Mouse (Mus musculus): Measurements from ENCODE around the gene Rgs18. TPM values are rescaled to one million over a fixed set of nuclear protein-coding genes. Genes with fewer than 3 reads are reported as not detected.

The Rgs18 gene
- 0.26 and 0.59 TPM in 2 replicates for polyA plus RNA-seq (2015; fragmentation: Nextera tagmentation; extraction: Ambion mirVana)

GRCm38 (mm10) chr1:144775331-144775730, at the start of gene Rgs18:
Rgs18 (minus strand) TSS chr1:144775435.
- Histone ChIP-seq H3K4me3 (no peak within 1 kb of the TSS), H3K36me3 (replicated peaks) (no peaks in the 10 kb centered on the region), H3K4me2 (no peak within 1 kb of the TSS), H3K27ac (no peak within 1 kb of the TSS), H3K4me1 (no peaks in the 10 kb centered on the region), H3K9ac (no peak within 1 kb of the TSS), H3K27me3 (replicated peaks) (no peaks in the 10 kb centered on the region), H3K9me3 (no peaks in the 10 kb centered on the region)
- ATAC-seq (replicated peaks): no peak
- 75% methylated on average over 5 of the region's 5 CpGs for WGBS

GRCm38 (mm10) chr1:144774394-144774793, 841 bp downstream of the Rgs18 start:
- no peak overlapping the region for H3K4me2 ChIP-seq
- no peaks in the 10 kb centered on the region for H3K4me1 ChIP-seq
- H3K9me3 ChIP-seq: no peaks in the 10 kb centered on the region
- WGBS: 87% methylated on average over 1 of the region's 1 CpGs
- ATAC-seq (replicated peaks): no peak
- no peak overlapping the region for H3K4me3 ChIP-seq
- no peak overlapping the region for H3K9ac ChIP-seq
- no peak overlapping the region for H3K27ac ChIP-seq
- no peaks in the 10 kb centered on the region for H3K27me3 ChIP-seq (replicated peaks)
- H3K36me3 ChIP-seq (replicated peaks): no peaks in the 10 kb centered on the region

GRCm38 (mm10) chr1:144766218-144766617, 9.0 kb downstream of the Rgs18 start:
- Histone ChIP-seq H3K4me3 (no peak overlapping the region), H3K4me1 (no peaks in the 10 kb centered on the region), H3K36me3 (replicated peaks) (no peaks in the 10 kb centered on the region), H3K27me3 (replicated peaks) (no peaks in the 10 kb centered on the region), H3K9me3 (no peaks in the 10 kb centered on the region), H3K9ac (no peak overlapping the region), H3K4me2 (no peak overlapping the region), H3K27ac (no peak overlapping the region)
- no peak for ATAC-seq (replicated peaks)
- WGBS: 64% methylated on average over 2 of the region's 2 CpGs

DNA sequence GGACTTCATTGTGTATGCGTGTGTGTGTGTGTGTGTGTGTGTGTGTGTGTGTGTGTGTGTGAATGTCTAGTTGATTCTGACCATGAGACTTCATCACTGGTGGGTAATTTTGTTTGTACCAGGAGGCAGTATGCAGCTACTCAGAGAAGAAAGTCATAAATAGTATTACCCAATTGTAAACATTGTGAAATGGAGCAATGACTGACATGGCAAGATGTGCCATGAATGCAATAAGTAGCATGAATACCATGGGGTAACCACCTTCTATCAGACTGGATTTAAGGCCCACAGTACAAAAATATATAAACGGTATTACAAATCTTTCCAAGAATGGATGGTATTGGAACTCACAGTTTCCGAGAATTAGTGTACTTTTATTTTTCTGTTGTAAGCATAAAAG, 14.4 kb downstream of the Rgs18 start:
- H3K9ac ChIP-seq: no peak overlapping the region
- no peaks in the 10 kb centered on the region for H3K9me3 ChIP-seq
- no peak overlapping the region for H3K4me2 ChIP-seq
- no peak overlapping the region for H3K4me3 ChIP-seq
- no peaks in the 10 kb centered on the region for H3K4me1 ChIP-seq
- no peaks in the 10 kb centered on the region for H3K36me3 ChIP-seq (replicated peaks)
- H3K27me3 ChIP-seq (replicated peaks): no peaks in the 10 kb centered on the region
- no peak for ATAC-seq (replicated peaks)
- no peak overlapping the region for H3K27ac ChIP-seq
- 90% methylated on average over 3 of the region's 3 CpGs for WGBS

DNA sequence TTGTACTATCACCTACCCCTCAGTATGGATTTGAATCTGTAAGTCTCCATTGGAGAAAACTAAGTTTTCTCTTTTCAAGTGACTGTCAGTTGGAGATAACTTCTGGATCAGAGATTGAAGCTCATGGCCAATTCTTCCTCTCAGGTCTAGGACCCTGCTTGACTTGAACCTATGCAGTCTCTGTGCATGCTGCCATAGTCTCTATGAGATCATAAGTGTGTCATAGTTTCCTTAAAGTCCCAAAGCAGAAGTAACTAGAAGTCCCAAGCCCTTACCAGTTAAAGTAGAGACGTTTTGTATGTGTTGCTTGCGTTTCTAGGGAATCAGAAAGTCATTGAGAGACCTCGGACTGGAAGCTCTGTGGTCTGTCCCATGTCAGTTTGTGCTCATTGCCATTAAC, 24.5 kb downstream of the Rgs18 start:
- 85% methylated on average over 3 of the region's 3 CpGs for WGBS
- no peak overlapping the region for H3K27ac ChIP-seq
- H3K9me3 ChIP-seq: no peaks in the 10 kb centered on the region
- no peaks in the 10 kb centered on the region for H3K27me3 ChIP-seq (replicated peaks)
- no peak overlapping the region for H3K9ac ChIP-seq
- no peak overlapping the region for H3K4me2 ChIP-seq
- no peak overlapping the region for H3K4me3 ChIP-seq
- no peaks in the 10 kb centered on the region for H3K36me3 ChIP-seq (replicated peaks)
- no peak for ATAC-seq (replicated peaks)
- H3K4me1 ChIP-seq: no peaks in the 10 kb centered on the region

DNA sequence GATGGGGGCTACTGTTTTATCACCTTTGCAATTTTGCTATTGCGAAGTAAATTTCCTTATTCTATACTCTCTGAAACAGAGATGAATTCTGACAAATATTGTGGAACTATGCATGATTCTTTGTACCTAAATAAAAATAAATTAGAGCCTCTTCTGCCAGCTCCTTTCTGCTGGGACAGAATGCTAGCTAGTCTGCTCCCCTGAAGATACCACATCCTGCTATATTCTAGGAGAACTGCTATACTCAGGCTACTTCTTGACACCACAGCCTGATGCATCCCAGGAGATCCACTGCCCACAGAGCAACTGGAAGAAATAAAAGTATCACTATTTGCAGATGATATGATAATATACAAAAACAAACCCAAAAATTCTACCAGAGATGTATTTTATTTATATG, 29.1 kb downstream of the Rgs18 start:
- Histone ChIP-seq H3K36me3 (replicated peaks) (no peaks in the 10 kb centered on the region), H3K4me2 (no peak overlapping the region), H3K4me1 (no peaks in the 10 kb centered on the region), H3K9ac (no peak overlapping the region), H3K4me3 (no peak overlapping the region), H3K27ac (no peak overlapping the region), H3K27me3 (replicated peaks) (no peaks in the 10 kb centered on the region), H3K9me3 (no peaks in the 10 kb centered on the region)
- WGBS: 91% methylated on average over 1 of the region's 1 CpGs
- ATAC-seq (replicated peaks): no peak

DNA sequence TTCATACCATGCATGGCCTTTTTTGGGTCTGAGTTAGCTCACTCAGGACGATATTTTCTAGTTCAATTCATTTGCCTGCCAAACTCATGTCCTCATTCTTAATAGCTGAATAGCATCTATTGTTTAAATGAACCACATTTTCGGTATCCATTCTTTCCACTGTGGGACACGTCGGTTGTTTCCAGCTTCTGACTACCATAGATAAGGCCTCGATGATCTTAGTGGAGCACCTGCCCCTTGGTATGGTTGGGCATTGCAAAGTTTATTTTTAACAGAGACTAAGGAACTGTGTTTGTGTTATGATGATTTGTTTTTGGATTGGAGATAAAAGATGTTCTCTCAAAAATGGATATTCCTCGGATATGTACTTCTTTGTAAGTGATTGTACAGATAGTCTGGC, 37.5 kb downstream of the Rgs18 start:
- no peaks in the 10 kb centered on the region for H3K9me3 ChIP-seq
- no peaks in the 10 kb centered on the region for H3K4me1 ChIP-seq
- H3K27me3 ChIP-seq (replicated peaks): no peaks in the 10 kb centered on the region
- H3K9ac ChIP-seq: no peak overlapping the region
- no peak for ATAC-seq (replicated peaks)
- no peak overlapping the region for H3K4me3 ChIP-seq
- no peak overlapping the region for H3K4me2 ChIP-seq
- no peaks in the 10 kb centered on the region for H3K36me3 ChIP-seq (replicated peaks)
- 86% methylated on average over 6 of the region's 6 CpGs for WGBS
- no peak overlapping the region for H3K27ac ChIP-seq

DNA sequence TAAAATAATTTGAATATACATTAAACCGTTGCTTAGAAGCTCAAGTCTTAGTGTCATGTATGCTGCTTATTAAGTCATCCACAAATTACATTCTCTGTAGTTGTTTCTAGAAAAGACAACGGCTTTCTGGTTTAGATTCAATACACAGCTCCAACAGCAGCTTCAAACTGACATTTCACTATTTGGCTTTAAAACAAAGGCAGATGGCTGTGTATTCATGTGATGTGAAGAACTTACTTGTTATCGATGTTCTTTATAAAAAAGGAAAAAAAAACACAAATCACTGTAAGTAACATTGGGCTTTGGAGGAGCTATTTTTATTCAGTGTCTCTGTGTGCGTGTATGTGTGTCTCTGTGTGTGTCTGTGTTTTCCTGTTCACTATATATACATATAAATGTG, 54.5 kb downstream of the Rgs18 start:
- ATAC-seq (replicated peaks): no peak
- no peaks in the 10 kb centered on the region for H3K27me3 ChIP-seq (replicated peaks)
- H3K4me1 ChIP-seq: no peaks in the 10 kb centered on the region
- H3K36me3 ChIP-seq (replicated peaks): no peaks in the 10 kb centered on the region
- H3K4me3 ChIP-seq: no peak overlapping the region
- H3K4me2 ChIP-seq: no peak overlapping the region
- H3K9me3 ChIP-seq: no peaks in the 10 kb centered on the region
- WGBS: 88% methylated on average over 4 of the region's 4 CpGs
- H3K9ac ChIP-seq: no peak overlapping the region
- H3K27ac ChIP-seq: no peak overlapping the region

DNA sequence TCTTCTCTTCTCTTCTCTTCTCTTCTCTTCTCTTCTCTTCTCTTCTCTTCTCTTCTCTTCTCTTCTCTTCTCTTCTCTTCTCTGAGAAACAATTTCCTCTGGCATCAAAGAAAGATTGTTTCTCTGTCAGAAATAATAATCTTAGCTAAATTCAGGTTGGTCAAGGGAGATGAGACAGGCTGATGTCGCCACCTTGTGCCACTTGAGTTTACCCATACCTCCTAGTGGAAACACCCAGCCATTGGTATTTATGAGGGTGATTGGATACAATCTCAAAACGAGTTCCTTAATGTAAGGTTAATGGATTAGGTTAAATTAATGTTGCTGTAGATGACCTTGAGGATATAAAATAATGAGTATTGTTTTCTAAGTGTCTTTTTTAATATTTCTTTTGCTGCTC, 70.9 kb downstream of the Rgs18 start:
- H3K36me3 ChIP-seq (replicated peaks): no peaks in the 10 kb centered on the region
- WGBS: 51% methylated on average over 2 of the region's 2 CpGs
- no peak overlapping the region for H3K4me3 ChIP-seq
- H3K9ac ChIP-seq: no peak overlapping the region
- no peak overlapping the region for H3K4me2 ChIP-seq
- no peak for ATAC-seq (replicated peaks)
- H3K9me3 ChIP-seq: no peaks in the 10 kb centered on the region
- no peak overlapping the region for H3K27ac ChIP-seq
- no peaks in the 10 kb centered on the region for H3K4me1 ChIP-seq
- no peaks in the 10 kb centered on the region for H3K27me3 ChIP-seq (replicated peaks)

Other genes starting within 250 kb of the Rgs18 start
- not detected in 2 replicates for gene Rgs21, start 207.8 kb downstream of the Rgs18 start, polyA plus RNA-seq (2015; fragmentation: Nextera tagmentation; extraction: Ambion mirVana)